Mouse (Mus musculus) c-Kit-positive CD71-negative TER-119-negative erythroid progenitor cells, embryonic 14.5 days (primary cell): ENCODE measurements around the gene Efna4.
A peak's percentile ranks its signal among the peaks of the same experiment; 100 is the strongest.

ENCODE experiments used
- DNase-seq: peaks from one replicate; pipeline ENCODE4 v3.0.0-alpha.2; 2013; ENCODE audit warnings: low read depth

The Efna4 gene

DNA sequence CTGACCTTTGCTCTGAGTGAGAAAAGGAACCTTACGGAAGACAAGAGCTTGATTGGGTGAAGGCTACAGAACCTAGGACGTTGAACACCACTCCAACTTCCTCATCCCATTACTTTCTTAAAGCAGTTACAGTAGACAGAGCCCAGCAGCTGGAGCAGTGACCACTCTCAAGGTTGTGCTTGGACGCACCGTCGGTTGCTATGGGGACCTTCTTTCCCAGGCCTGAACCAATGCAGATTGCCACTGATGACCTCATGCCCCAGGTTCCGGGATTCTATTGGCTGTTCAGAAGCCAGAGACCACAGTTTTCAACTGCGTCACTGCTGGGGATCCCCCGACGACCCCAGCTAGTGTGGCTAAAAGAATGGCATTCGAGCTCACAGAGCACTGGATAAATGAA lies 6.9 kb downstream of the Efna4 start:
- no peak for DNase-seq

DNA sequence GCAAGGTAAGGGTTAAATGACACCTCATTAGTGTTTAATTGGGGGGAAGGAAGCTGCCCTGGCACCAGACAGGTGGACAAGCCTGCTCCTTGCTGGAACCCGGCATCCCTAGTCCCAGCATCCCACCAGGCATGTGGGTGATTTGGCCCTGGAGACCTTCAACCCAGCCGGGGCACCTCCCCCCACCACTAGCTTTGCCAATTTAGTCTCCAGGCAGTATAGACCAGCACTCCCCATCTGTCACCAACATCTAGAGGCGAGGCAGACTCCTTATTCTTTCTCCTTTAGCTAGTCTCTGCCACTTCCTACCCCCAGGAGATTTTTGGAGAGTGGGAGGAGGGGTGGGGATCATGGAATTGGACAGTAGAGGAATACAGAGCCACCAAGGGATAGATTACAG lies 7.5 kb downstream of the Efna4 start:
- DNase-seq = no peak

DNA sequence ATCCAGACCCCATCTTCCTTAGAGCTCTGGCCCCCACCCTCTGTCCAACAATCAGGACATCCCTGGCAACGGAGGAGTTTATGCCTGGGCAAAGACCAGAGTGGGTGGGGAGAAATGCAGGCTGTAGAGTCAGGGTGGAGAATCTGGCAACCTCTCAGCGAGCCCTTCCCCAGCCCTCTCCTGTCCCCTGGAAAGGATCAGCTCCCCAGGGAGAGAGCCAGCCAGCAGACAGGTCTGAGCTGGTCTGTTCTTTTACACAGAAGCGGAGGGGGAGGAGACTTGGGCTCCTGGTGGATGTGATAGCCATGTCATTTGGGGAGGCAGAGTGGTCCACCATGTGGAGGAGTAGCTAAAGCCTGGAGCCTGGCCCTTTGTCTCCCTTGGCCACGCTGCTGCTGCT lies 9.2 kb downstream of the Efna4 start:
- no peak for DNase-seq

DNA sequence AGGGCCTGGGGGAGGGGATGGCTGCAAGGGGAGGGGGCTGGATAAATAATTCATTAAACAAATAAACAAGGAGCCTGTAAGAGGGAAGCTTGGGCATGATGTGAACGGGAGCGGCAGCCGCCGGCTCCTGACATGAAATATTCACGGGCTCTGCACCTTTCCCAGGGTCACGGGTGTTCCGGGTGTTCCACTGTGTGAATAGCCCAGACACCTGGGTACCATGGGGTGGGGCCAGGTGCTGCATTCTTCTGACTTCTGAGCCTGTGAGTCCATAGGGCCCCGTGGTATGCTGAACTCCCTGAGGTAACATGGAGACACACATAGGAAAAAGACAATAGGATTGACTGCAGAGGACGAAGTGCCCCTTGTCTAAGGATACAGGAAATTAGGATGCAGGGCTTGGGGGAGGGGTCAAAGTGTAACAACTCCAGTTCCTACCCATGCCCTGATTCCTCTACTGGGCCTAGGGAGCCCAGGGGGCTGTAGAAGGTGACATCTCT lies 10.4 kb downstream of the Efna4 start:
- no peak for DNase-seq

DNA sequence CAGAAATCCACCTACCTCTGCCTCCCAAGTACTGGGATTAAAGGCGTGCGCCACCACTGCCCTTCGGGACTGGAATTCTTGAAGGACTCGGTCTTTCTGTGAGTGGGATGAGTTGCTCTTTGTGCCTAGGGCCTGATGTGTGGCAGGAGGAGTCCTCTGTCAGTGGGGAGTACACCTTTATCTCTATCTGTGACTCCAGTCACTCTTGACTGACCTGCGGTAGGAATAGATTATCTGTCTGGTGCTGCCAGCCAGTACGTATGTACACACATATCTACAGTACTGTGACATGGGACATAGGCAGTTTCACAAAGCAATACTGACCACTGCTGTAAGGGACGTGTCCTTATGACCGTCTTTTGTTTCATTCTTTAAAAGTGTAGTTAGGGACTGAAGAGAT lies 11.9 kb downstream of the Efna4 start:
- DNase-seq = no peak

DNA sequence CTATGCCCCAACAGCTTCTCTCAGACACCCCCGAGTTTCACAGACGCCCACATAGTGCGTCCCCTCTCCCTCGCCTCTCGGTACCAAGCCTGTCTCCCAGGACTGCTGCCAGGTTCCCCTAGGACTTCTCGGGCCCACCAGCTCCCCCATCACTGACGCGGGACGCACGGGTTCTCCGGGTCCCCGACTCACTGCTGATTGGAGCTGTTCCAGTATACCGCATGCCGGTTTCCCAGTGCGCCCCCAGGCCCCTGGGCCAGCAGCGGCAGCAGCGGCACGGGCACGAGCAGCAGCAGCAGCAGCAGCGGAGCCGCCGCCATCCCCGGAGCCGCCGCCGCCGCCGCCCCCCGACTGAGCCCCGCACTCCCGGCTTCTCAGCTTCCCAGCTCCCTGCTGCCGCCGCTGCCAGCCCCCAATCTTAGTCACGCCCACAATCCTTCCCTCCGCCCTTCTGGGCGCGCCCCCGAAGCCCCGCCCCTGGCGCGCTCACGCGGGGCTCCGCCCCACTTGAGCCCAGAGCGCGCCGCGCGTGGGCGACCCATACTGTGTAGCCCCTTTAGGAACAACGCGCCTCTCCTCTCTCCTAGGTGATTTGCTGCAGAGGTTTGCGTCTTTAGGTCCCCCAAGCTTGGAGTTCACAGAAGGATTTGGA lies 15.2 kb downstream of the Efna4 start, which contains the start of gene Efna3:
Gene Efna3, minus strand, starts transcription at position 452 of the 652 bp plus-strand sequence.
- DNase-seq = no peak

DNA sequence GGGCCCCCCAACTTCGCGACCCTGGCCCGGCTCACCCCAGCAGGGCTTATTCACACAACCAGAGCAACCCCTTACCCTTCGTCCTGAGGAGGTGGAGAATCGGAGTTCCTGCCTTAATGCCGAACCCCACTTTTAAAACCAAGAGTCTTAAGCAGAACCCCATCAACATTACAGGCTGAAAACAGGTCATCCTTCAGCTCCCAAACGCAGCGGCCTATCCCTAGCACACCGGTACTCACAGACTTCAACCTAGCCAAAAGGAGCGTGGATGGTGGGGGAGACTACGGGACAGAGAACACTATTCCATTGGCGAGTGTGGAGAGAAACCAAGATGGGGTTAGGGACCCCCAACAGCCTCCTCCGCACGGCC lies 15.7 kb downstream of the Efna4 start:
- no peak for DNase-seq

DNA sequence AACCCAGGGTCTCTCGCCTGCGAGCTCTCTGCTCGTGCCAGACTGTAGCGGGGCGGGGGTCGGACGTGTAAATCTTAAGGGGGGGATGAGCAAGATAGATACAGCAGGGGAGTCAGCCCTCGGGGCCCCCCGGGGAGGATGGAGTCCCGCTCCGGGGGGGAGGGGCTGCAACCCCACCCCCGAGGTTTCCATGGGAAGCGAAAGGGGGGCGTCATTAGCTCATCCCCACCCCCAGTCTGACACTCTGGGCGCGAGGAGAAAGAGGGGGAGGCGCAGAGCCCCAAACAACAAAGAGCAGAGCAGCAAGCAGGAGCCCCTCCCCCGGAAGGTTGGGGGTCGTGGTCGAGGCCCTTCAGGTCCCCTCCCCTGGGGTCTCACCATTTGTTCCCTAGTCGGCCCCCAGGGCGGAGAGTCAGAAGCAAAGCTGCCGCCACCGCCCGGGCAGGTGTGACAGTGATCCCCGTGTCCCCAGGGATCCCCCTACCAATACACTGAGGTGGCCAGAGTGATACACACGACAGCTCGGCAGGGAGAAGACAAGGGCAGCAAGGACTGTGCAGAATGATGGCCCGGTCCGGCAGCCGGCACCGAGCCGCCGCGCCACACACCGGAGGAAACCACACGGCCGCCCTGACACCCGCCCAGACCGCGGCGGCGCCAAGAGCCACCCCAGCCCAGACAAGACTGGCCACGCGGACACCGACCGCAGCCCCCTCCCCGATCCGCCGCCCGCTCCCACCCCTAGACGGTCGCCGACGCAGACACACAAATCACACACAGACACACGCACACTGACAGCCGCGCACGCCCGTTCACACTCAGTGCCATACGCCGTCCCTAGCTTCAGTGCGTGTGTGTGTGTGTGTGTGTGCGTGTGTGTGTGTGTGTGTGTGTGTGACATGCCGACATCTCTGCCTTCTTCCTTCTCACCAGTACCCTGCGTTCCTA lies 16.4 kb downstream of the Efna4 start:
- no peak for DNase-seq

DNA sequence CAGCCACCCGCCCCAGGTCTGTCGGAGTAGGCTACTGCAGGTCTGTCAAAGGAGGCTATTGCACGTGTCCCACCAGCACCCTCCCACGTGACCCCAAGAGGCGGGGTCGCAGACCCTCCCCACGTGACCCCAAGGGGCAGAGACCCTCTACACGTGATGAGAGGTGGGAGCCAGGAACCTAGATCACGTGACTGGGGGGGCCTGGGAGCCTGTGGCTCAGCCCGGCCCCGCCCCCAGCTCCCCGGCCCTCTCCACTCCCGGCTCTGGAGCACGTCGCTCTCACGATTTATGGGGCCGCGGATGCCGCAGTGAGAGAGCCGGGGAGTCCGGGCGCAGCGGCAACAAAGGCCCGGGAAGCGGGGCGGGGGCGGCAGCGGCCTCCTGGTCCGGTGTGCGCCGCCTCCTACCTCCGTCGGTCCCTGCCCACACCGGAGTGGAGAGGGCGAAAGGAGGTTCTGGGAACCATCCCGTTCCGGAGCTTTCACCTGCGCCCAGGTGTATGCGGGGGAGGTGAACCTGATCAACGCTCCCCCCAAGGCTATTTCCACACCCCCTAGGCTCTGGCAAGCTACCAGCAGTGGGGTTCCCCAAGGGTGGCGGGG lies 17.1 kb downstream of the Efna4 start:
- DNase-seq = no peak

DNA sequence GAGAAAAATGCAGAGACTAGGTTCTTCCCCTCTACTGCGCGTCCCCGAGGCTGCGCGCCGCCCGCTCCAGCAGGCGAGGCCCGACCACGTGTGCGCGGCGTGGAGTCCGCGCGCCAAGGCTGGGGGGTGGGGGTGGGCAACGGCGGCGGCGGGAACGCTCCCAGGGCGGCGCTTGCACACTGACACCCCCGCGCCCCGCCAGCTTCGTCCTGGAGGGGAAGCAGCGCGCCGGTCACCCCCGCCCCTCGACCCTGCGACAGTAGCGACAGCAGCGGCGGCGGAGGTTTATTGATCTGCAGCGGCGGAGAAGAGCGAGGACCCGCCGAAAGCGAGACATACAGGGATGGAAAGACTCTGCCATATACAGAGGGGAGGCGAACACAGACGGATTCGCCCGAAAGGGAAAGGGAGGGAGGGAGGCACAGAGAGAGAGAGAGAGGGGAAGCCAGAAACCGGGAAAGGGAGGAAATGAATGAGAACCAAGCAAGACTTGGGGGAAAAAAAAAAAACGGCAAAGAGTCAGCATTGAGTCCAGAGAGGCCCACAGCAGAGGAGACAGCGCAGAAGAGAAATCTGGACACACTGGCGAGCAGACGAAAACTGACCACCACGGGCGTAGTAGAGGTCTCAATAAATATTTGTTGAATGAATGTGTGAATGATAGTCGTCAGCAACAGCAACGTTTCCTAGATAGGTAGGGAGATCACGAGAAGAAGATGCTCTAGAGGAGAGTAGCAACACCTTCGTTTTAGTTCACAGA lies 18.1 kb downstream of the Efna4 start:
- DNase-seq = no peak

DNA sequence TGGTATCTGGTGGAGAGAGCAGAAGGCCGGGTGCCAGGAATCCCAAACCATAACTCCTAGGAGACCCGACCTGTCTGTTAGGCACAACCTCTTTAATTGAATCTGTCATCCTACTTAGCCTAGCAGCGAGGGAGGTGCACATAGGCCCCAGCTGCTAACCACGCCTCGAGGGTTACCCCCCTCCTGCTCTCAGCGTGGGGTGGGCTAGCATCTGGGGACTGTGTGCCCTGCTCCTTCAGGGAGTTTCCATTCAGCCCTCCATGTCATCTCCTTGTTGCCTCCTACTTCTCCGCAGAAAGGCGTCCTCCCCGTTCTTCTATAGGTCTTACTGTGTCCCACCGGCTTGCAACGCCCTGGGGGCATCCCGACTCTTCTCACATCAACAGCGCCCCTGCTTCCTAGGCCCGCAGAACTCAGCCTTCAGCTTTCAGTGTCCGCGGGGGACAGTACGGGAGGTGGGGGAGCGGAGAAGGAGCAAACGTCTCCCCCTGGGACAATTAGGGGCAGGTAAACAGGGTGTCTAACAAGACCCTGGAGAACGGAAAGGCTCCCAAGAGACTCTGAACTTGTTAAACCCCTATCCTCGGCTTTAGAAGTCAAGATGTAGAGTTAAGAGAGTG lies 18.7 kb downstream of the Efna4 start:
- DNase-seq = no peak

DNA sequence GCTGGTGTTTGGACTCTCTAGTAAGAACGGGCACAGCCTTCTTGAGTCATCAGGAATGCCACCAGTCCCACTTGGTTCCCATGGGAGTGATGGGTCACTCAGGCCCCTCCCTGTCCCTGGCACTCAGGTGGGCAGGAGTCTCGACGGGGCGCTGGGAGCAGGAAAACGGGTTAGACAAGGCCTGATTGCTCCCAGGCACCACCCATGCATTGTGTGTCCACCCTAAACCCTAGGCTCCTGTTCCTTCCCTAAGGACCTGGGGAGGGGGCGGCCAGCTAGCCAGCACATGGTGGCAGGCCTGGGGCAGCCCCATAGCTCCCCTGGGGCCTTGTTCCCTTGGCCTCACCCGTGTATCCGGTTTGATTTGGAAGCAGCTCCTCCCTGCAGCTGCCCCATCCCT lies 19.5 kb downstream of the Efna4 start:
- DNase-seq = no peak

DNA sequence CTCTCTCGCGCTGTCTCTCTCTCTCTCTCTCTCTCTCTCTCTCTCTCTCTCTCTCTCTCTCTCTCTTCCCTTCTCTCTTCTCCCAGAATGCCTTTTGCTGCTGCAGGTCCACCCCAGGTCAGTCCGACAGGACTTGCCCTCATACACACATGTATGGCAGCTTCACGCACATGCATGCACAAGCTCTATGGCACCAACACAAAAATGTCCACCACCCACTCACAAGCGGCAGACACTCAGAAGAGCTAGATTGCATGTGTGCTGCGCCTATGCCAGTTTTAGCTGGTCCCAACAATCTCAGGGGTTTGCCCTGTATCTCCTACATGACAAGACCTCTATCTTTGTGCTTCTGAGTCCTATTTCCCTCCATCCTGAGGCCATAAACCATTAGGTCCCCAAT lies 20.6 kb downstream of the Efna4 start:
- no peak for DNase-seq

DNA sequence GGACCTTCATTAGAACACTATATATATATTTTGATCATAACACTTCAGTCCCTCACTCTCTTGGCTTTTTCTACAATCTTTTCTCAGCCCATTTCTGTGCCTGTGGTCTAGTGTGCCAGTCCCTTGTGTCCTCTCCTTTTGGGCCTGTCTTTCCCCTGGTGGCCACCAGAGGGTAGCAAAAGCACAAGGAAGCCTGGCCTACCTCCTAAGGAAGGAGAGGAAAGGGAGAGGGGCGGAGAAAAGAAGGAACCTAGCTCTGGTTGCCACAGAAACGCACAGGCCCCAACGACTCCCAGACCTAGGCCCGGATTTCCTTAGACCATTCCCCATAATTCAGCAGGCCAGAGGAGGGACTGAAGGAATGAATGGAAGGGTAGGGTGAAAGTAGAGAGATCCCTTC lies 21.0 kb downstream of the Efna4 start:
- DNase-seq = peak; percentile 79

DNA sequence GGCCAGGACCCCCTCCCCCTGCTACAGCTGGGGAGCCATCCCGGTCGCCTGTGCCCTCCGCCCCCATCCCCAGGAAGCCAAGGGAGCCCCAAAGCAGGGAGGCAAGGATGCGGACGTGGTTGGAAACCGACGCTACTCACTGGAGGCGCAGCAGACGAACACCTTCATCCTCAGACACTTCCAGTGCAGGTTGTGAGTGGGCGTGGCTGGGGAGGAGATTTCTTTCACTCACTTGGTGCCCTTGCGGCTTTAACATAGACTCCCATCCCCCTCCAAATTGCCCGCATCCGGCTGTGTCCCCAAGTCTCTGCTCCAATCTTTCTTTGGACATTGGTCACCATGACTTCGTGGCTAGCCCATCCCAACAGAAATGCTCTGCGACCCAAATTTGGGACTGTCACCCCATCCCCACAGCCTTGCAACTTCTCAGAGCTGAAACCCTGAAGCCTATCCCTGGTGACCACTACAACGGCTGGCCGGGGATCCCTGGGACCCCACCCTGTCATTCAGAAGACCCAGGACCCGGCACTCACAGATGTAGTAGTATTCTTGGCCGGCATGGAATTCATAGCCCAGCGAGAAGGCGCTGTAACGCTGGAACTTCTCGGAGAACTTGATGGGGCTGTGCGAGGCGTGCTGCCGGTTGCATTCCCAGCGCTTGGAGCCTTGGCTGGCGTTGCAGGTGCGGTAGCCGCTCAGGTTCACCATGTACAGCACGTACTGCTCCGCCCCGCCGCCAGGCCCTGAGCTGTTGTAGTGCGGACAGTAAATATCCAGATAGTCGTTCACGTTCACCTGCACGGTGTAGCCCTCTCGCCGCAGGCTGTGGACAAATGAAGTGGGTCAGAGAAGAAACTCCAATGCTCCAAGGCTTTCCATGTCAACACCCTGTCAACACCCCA lies 21.6 kb downstream of the Efna4 start:
- DNase-seq = no peak

DNA sequence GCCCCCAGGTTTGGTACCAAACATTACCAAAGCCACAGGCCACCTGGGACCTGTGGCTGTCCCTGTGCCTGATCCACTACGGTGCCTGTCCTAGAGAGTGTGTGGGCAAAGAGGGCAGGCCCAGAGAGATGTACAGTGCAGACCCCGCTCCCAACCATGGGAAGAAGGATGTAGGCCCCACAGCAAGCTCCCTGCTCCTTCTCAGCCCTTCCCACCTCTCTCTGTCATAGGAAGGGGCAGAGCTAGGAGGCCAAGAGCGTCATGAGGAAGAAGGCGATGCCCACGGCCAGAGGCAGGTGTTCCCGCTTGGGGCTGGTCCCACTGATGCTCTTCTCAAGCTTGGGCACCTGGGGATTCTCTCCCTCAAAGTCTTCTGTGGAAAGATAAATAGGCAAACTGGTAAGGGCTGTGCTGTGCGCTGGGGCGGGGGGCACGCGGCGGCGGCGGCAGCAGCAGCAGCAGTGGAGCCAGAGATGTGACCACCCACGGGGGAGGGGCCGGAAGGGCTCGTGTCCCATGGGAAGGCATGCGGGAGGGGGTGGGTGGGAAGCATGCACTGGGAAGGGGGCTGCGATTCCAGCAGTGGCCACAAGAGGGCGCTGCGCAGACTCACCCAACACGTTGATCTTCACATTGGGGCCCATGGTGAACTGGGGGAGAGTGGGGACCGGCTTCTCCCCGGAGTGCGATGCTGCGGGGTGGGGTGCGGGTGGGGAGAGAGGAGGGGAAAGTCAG lies 22.5 kb downstream of the Efna4 start:
- DNase-seq = no peak

DNA sequence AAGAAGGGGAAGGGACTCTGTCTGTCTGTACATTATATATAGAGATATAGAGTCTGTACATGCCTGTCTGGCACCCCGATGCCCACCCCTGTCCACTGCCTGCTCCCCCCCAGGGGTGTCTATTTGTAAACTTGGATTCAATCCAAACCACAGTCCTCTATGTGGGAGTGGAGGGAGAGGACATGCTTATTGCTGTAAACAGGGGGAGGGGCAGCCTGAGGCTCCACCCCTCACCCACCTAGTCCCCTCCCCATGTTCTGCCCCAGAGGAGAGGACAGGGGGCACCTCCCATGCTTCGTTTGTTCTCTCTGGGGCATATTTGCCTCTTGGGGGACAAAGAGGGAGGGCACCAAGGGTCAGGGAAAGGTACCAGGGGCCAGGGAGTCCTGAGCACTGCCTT lies 23.0 kb downstream of the Efna4 start:
- no peak for DNase-seq

DNA sequence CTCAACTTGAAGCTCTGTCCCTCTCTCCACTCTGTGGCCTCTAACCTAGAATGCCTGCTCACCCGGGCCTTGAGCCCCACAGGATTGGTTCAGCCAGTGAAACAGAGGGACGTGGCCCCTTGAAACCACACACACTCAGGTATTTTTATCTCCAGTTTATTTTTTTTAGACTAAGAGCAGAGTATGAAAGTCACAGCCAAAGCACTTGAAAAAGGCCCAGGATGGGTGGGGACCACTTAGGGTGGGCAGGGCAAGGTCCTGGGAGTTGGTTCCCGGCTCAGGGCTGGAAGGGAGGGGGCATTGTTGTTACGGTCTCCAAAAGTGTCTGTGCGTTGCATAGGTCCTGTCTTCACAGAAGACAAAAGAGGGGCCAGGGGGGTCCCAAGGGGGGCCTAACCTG lies 23.5 kb downstream of the Efna4 start:
- no peak for DNase-seq

DNA sequence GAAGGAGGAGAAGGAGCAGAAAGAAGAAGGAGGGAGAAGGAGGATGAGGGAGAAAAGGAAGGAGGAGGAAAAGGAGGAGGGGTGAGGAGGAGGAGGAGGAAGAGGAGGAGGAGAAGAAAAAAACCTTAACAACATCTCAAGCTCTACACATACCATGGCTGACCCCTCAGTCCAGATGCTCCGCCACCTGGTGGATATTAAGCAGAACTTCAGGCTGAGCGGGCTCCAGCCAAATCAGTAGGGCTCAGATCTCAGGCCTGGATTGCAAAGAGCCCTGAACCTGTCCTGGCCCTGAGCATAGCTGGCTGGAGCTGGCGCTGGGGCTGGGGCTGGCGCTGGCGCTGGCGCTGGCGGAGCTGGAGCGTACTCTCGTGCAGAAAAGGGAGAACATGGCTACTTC lies 29.7 kb downstream of the Efna4 start:
- peak; percentile 60 for DNase-seq
